Mouse (Mus musculus) left cerebral cortex, postnatal 36 days (tissue): ENCODE measurements at regions not wholly inside any gene's neighbourhood (a gene's known extent, or its start where the extent isn't known, plus 50 kb on each side); places are given as distances from the start of the nearest gene placed in this dataset.
A peak's percentile ranks its signal among the peaks of the same experiment; 100 is the strongest.

ENCODE experiments used
- DNase-seq, 2 experiments: peaks; one replicate each; pipeline ENCODE4 v3.0.0; 2021 to 2022; ENCODE audit warnings: low spot score in 2 of 2, mixed read lengths in 1 of 2
- intact Hi-C: fragments of 180-260 bp; cut with DNase I; formaldehyde crosslinking; loops from one replicate; pipeline ENCODE4 v1.15.1; 2025

- DNase-seq: no peak
- intact Hi-C loops: no loop called here
Measured at GRCm38 (mm10) chr15:88418881-88419280, 181.2 kb upstream of the Zdhhc25 start.

DNA sequence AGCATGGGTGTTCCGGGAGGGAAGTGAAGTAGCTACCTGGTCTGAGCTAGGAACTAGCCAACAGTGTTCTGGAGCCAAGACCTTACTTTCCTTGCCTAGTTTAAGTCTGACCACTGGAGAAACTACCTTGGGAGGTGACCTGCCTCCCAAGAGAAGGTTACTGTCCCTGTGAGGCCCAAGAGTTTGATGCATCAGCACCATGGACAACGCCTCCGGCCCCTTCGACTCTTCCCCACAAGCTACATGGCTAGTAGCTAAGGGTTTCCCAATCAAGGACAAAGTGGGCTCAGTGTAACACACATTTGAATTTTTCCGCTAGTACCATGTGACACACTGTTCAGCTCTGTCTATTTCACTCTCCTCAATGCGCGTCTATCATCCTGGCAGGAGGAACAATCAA is 171.7 kb upstream of the Zdhhc25 start:
- no peak for DNase-seq
- intact Hi-C loops: no loop called here

DNA sequence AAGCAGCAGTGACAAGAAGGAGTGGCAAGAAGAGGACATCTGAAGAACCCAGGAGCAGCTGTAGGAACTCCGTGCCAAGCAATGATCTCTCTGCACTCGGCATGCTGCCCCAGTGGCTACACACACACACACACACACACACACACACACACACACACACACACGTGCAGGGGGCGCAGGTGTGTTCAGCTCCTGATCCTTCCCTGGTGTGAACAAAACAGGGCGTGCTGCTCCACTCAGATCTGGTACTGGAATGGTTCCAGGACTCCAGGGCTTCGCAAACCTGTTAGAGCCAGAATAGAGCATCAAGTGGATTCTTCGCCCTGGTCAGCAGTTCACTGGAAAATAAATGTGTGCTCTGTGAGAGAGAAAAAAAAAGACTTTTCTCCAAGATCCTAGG is 169.2 kb upstream of the Zdhhc25 start:
- intact Hi-C loops: no loop called here

DNA sequence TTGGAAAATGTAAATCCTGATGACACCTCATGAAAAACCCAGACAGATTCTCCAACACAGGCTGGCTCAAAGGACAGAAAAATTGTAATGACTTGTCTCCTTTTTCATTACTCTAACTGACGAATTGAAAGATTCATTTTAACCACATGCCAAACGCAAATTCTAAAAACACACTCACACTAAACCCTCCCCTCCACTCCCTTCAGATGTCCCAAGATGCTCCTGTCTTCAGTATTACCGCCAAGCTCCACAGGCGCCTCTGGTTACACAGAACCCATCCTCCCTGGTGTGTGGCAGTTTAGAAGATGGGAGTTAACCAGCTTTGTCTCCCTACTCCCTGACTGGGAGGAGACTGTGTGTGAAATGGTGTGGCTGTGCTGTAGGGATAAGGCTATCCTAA is 151.8 kb upstream of the Zdhhc25 start:
- intact Hi-C loops: no loop called here
- DNase-seq: no peak

More for the DNA sequence above, 169.2 kb upstream of the Zdhhc25 start:
- no peak for DNase-seq

DNA sequence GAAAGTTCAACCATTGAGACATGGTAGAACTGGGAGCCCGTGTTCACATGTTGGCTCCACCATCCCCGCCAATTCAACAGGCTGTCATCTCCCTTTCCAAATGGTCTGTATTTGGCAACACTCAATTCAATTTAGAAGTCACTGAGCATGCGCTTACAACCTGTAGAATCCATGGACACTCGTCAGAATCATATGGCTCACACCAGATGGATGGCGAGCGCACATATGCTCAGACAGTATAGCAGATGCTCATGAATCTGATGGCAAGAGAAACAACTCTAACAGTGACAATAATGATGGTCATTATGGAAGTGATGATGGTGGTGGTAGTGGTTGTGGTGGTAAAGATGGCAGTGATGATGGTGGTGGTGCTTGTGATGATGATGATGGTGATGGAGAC is 148.9 kb upstream of the Zdhhc25 start:
- intact Hi-C loops: no loop called here
- DNase-seq: no peak

DNA sequence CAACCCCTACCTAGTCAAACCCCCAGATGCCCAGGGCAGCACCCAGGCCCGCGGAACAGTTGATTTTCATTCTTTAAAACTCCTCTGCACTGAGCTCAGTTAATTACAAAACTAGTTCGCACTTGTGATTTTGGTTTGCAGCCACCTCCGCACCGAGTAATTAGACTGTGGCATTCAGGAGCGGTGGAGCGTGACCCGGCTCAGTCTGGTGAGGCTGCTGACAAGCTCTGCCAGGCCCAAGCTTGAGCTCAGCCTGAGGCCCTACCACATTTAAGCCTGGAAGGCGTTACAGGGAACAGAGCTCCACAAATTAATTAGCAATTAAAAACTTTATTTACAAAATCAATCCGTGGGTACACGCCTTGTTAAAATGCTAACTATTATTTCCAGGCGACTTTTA is 132.0 kb upstream of the Zdhhc25 start:
- intact Hi-C loops: loop anchor here (5.0 kb wide), 2 partner anchors 61 to 841 kb away; no protein-coding TSS in a partner anchor
- DNase-seq: no peak

DNA sequence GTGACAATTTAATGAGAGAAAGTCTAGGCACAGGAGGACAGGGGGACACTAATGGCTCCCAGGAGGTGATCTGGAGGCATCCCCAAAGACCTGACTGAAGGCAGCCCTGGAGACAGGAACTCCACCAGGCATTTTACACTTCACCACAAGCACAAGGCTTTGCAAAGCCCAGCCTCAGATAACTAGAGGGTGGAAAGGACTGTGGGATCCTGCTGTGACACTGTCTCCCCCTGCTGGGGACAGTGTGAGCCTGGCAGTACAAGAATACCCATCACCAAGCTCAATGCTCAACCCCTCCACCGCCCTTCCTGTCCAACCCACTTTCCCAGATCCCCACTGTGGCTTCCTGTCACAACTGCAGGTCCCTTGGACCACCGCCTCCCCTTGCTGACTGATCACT is 131.3 kb upstream of the Zdhhc25 start:
- DNase-seq: peak; percentile 60 to 63
- intact Hi-C loops: loop anchor here (5.0 kb wide), 2 partner anchors 62 to 842 kb away; no protein-coding TSS in a partner anchor

GRCm38 (mm10) chr15:88469508-88470455 is 130.3 kb upstream of the Zdhhc25 start:
- no peak for DNase-seq
- intact Hi-C loops: loop anchor here (5.0 to 10.0 kb wide), 3 partner anchors 62 to 842 kb away; no protein-coding TSS in a partner anchor

- intact Hi-C loops: loop anchor here (10.0 kb wide), 1 partner anchor 182 kb away; no protein-coding TSS in a partner anchor
- DNase-seq: no peak
Measured at GRCm38 (mm10) chr15:88472351-88473100, 127.6 kb upstream of the Zdhhc25 start.

- DNase-seq: no peak
- intact Hi-C loops: loop anchor here (10.0 kb wide), 1 partner anchor 182 kb away; no protein-coding TSS in a partner anchor
Measured at GRCm38 (mm10) chr15:88473221-88473620, 126.9 kb upstream of the Zdhhc25 start.

DNA sequence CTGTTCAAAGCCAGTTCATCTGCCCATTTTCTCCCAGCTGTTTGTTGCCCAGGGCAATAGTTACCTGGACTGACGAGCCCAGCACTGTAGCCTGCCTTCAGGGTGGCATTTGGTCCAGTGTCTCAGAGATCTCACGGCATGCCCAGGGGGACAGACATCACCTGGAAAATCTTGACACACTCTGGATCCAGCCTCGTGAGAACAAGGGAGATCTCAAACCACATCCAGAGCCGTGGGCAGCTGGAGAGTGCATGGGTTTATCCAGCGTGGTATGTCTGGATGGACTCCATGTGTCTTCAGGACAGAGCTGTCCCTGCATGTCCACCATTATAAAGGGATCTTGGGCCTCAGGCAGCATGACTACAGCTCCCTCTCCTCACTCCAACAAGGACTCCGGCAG is 116.6 kb upstream of the Zdhhc25 start:
- intact Hi-C loops: no loop called here
- no peak for DNase-seq

DNA sequence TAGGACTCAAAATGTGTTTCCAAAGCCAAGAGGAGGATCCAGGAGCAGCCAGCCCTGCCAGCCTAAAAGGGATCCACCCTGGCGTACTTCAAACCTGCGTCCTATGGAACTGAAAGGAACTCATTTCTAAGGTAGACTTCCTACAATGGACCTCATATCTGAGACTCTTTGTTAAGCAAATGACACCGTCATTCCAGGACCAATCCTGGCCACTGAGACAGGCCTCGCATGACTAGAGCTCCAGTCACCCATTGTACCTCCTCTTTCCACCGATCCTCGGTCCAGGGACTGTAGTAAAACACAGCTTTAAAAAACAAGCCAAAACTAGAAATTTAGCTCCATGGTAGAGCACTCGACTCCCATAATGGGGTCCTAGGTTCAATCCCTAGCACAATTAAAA is 110.4 kb upstream of the Zdhhc25 start:
- no peak for DNase-seq
- intact Hi-C loops: no loop called here

DNA sequence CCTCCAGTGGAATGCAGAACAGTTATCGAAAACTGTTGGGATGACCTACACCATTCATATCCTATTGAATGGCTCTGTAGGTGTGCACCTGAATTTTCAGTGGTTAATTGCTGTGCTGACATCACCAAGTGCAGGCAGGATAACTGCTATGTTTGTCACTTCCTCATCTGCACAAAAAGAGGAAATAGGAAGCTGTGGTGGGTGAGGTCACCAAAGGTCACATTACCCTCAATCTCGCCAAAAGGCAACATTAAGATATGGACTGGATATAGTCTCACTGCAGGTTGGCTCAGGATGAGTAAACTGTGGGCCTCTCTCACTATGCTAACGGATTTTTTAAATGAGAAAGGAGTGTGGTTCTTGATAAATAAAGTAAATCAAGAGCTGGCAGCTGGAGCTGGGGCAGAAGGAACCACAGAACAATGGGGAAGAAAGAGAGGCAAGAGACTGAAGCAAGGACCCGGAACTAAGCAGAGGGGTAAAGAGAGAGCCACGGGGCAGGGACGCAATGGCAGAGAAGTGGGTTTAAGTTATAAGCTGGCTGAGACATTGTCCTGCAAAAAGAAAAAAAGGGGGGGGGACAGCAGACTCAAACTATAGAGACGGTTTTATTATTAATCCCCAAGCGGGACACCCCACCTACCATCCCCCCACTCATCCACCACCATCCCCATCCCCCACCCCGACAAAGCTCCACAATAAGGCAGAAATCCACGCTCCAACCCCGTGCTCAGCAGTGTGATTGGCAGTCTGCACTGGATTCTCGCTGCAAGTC is 109.6 kb upstream of the Zdhhc25 start:
- DNase-seq: no peak
- intact Hi-C loops: no loop called here

DNA sequence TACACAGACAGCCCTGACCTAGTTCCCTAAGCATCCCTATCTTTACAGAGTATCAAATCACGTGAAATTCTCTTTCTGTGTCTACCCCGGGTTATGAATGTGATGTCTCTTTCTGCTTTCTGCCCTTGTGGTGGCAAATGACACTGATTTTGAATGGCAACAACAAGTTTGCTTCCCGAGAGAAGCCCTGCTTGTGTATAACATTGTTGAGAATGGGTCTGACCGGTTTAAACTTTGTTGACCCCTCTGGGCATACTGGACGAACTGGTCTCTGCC is 109.1 kb upstream of the Zdhhc25 start:
- no peak for DNase-seq
- intact Hi-C loops: no loop called here

DNA sequence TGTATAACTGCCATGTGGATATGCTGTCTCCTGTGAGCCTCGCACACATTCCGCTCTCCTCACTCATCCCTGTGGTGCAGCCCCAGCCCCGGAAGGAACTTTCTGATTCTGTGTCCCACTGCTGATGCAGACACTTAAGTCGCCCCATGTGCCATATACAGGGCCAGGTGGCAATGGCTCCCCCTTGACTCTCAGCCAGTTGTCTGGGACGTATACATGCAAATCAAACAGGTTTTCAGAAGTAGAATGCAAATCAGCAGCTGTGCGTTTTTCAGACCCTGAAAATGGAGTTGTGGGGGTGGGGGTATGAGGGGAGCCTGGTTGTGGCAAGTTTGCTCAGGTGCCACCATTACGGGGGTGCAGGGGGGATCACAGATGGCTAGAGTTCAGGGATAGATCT is 102.1 kb upstream of the Zdhhc25 start:
- no peak for DNase-seq
- intact Hi-C loops: no loop called here

DNA sequence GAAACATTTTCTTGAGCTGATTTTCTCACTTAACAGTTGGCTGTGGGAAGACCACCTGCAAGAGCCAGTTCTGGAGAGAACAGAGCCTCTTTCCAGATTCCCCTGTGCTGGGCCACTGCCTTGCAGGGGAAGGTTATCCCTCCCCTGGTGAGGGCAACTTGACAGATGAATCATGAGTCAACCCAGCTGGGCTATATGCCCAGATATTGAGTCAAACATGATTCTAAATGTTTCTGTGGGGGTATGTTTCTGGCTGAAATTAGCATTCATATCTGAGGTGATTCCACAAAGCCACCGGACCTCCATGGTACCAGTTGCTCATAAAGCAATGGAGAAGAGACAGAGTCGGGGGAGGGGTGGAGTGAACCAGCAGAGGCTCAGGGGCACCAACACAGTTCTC is 97.8 kb upstream of the Zdhhc25 start:
- intact Hi-C loops: no loop called here
- no peak for DNase-seq

DNA sequence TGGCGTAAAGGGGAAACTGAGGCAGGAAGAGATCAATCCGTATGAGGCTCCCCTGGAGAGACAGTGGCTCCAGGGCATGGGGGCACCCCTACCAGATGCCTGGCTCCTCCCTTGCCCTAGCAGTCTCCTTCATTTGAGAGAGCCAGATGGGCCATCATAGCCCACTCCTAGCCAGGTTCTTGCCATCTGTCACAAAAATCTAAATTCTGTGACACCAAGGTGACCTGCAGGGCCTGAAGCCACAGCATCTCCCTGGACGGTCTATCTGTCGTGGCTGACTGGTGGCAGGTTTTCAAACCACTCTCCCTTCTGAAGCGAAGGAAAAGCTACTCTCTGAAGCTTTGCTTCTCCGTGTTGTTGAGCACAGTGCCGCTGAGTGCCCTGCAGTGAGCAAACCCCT is 96.2 kb upstream of the Zdhhc25 start:
- no peak for DNase-seq
- intact Hi-C loops: no loop called here

- intact Hi-C loops: no loop called here
- DNase-seq: no peak
Measured at GRCm38 (mm10) chr15:88505491-88506119, 94.5 kb upstream of the Zdhhc25 start.

- no peak for DNase-seq
- intact Hi-C loops: no loop called here
Measured at GRCm38 (mm10) chr15:88507886-88508285, 92.2 kb upstream of the Zdhhc25 start.

- no peak for DNase-seq
- intact Hi-C loops: no loop called here
Measured at GRCm38 (mm10) chr15:88508971-88509370, 91.1 kb upstream of the Zdhhc25 start.
